Mouse (Mus musculus) layer of hippocampus, postnatal 36 days (tissue): ENCODE data around the gene Fam117b. TPM values are rescaled to one million over a fixed set of nuclear protein-coding genes. Genes with fewer than 3 reads are reported as not detected.

ENCODE experiments used
- DNase-seq, 2 experiments: peaks; one replicate each; pipeline ENCODE4 v3.0.0; 2022
- total RNA-seq, 2 experiments: library from RNA; stranded (reverse); gene quantifications; 2 replicates each; pipeline ENCODE4 v1.2.3; 2021

Fam117b gene
- total RNA-seq, result 10 to 100 TPM; 57.4 to 58.5 TPM

DNA sequence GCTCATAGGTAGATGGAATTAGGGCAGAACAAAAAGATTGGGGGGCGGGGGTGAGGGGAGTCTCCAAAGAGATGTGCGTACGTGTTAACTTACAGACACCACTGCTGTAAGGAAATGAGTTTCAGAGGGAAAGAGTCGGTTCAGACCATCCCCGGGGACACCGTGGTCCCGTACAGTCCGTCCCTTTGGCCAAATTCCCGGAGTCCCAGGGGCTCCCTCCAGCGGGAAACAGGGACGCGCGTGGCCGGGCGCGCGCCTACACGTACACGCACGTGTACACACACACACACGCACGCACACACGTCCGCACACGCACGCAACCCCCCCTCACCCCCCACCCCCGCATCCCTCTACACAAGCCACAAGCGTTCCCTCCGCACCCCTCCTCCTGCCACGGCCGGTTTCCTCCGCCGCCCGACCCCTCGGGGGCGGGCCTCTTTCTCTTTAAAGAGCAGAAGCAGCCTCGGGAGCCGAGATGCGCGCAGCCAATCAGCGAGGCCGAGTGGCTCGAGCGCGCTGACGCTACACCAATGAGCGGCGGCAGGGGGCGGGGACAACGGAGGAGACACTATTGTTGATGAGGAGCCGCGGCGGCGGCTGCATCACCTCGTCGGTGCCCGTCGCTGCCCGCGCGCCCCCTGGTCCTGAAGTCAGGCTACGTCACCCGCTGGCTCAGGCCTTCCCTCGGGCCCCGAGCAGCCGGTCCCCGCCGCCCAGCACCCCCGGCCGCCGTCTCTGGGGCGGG is at the start of gene Fam117b:
Fam117b (plus strand) TSS at position 594 of the 745 bp plus-strand sequence.
- peak; percentile 96 to 97 for DNase-seq

DNA sequence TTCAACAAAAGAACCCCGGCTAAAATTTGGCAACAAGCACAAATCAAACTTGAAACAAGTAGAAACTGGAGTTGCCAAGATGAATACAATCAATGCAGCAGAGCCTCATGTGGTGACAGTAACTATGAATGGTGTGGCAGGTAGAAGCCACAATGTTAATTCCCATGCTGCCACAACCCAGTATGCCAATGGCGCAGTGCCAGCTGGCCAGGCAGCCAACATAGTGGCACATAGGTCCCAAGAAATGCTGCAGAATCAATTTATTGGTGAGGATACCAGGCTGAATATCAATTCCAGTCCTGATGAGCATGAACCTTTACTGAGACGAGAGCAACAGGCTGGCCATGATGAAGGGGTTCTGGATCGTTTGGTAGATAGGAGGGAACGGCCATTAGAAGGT is 44.8 kb upstream of the Fam117b start:
- DNase-seq, result no peak

DNA sequence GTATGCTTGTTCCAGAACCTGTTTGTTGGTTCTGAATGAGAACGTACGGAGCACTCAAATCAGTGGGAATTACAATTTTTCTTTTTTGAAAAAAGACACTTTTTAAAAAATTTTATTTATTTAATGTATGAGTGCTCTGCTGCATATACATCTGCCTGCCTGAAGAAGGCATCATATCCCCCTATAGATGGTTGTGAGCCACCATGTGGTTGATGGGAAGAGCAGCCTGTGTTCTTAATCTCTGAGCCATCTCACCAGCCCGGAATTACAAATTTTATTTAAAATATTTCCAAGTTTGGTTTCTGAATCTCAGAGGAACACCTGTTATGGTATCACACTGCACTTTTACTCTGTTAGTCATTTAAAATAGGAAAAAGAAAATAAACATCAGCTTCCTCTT is 38.8 kb upstream of the Fam117b start:
- no peak for DNase-seq

DNA sequence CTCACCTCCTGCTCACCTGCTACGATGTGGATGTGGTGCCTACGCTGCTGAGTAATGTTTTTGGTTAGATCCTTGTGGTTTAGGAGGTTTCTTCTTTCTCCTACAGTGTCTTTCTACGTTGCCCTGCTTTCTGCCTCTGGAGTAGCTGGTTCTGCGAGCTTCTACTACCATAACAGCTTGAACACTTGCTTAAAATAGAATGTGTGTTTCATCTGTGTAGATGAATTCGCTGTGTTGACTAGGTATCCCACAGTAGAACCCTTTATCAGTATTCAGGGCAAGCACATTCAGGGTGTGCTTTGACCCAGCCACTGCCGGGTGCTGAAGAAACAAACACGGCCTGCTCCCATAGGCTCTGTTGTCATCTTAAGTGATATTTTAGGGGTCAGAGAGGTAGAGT is 34.7 kb upstream of the Fam117b start:
- no peak for DNase-seq

DNA sequence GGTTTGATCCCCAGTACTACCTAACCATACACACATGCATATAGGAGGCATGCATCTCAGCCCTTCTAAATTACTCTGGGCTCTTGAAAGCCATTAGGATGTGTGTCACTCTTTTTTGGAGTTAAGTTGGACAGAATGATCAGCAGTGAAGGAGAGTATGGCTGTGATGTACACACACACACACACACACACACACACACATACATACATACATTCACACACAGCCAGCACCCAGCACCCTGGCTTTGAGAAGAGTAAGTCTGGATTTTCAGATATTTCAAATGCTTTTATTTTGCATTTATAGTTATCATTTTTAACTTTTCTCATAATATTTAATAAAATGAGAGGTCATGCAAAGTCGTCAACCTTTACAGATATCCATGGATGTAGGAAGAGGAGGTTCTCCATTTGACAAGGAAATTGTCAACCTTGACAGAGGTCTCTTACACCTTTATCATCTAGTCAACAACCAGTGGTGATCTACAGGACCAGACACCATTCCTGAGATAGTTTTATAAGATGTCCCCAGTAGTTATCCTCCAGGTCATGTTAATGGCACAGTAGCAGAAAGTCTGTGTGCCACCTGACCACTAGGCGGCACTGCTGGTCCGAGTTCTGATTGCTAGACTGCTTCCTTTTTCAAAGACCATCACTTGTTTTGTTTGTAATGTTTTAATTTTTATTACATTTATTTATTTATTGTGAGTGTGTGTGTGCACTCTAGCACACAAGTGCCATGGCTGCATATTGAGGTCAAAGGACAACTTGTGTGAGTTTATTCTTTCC is 29.3 kb upstream of the Fam117b start:
- DNase-seq, result peak; percentile 64 to 65

DNA sequence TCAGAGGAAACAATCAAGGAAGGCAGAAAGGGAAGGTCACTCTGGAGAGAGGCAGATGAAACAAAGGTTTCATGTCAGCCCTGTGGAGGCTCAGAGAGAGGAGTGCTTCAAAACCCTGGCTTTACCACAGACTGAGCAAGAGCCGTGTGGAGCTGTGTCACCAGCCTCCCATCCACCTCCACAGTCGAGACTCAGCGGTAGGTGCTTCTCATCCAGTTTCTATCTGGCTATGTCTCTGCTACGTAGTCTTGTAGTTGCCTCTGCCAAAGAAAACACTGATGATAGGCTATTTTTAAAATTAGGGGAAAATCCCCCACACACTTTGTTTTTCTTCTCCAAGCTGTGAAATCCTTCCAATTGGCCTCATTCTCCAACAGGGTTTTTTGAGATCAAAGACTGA is 25.9 kb upstream of the Fam117b start:
- no peak for DNase-seq

DNA sequence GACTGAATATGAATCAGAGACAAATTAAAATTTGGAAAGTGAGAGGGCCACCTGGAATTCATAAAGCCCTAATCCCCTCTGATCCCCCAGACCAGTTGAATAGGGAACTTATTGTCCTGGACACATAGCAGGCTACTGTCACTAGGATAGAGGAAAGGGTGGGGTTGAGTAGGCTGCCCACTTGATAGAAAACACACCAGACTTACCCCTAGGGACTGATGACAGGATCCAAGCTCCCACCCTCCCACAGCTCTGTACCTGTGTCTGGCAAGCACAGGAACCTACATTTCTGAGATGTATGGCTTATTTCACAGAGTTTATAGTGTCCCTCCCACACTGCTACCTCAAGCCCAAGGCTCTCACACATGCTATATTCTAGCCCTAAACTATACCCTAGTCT is 24.8 kb upstream of the Fam117b start:
- no peak for DNase-seq

DNA sequence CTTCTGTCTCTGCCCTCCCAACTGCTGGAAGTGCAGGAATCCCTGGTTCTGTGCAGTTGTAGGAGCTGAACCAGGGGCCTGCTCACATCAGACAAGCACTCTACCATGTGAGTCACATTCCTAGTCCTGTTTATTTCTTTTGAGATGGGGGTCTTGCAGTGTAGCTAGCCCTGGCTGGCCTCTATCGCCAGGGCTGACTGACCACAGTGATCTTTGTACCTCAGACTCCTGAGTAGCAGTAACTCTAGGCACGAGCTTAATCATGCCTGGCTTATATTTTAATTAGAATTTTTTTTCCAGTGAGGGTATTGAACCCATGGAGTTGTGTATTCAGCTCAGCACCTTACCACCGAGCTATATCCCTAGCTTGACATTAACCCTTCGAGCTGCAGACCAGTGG is 21.6 kb upstream of the Fam117b start:
- no peak for DNase-seq

DNA sequence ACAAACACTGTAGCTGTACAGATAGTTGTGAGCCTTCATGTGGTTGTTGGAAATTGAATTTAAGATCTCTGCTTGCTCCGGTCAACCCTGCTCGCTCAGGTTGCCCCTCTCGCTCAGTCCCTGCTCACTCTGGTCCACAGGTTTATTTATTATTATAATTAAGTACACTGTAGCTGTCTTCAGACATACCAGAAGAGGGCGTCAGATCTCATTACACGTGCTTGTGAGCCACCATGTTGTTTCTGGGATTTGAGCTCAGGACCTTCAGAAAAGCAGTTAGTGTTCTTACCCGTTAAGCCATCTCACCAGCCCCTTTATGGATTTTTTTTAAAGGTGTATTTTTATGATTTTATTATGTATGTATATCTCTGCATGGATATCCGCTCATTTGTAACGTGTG is 20.0 kb upstream of the Fam117b start:
- no peak for DNase-seq

DNA sequence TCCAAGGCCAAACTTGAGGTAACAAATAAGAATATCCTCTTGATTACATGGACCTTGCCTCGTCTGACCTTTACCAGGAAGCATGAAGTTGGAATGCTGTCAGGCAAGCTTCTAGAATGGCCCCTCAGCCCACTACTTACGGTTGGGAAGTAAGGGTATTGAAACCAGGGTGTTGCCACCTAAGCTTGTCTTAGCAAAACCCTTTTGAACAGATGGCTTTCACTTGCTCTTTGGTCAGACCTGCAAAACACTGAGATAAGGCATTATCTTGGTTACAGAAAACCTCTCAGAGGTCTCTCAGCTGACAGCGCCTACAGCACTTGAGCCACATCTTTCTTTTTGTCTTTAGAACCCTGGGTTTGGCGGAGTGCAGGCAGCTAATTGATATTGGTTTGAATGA is 18.8 kb upstream of the Fam117b start:
- no peak for DNase-seq

DNA sequence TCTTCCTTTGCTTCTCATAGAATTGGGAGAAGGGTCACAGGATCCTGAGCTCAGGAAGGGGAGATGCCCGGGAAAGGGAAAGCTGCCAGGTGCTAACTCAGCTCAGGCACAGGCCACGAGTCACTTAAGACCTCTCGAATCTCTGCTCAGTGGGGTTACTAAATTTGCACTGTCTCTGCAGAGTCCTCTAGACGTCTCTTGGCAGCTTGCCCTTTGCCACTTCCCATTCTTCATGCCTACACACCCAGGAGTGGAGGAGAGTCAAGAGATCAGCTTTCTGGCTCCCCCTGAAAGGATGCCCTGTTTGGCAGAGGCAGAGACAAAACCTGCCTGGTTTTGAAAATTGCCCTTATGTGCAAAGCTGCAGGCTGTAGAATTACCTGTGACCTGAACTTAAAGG is 17.4 kb upstream of the Fam117b start:
- peak in 1 of 2 experiments; percentile 19 for DNase-seq

DNA sequence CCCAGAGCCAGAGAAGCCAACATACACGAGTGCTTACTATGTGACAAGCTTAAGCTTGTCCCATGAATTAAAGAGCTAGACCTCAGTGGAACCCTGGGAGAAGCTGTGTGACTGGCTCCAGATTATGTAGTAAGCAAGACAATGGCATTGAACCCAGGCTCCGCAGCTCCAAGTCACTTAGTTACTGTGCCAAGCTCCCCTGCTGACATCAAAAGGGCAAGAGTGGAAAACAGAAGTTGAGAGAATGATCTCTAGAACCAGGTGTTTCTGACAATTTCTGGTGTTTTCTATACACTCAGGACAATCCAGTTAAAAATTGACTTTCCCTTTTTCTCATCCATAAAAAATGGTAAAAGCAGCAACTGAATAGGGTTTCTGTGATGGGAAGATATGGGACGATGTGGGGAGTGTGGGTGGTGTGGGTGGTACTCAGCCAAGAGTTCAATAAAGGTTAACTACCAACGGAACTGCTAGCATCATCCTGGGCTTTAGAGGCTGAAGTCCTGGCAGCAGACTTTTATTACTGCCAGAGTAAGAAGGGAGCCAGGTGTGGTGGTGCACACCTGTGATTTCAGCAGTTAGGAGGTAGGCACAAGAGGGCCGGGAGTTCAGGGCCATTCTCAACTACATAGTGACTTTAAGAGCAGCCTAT is 15.5 kb upstream of the Fam117b start:
- no peak for DNase-seq

DNA sequence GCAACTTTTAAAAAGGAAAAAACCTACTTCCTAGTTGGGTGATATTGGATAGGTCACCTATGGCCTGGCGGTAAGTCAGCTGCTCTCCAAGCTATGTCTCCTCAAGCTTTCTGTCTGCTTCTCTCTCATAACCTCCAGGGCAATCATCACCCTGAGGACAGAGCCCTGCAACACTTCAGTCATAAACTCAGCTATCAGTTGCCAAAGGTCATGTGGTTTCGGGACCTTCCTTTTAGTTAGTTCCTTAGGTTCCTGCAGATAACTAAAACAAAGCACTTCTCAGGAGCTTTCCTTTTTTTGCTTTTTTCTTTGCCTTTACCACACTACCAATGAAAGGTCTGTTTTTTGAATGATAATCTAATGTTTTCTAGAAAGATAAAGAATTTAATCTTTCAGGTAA is 13.1 kb upstream of the Fam117b start:
- no peak for DNase-seq

DNA sequence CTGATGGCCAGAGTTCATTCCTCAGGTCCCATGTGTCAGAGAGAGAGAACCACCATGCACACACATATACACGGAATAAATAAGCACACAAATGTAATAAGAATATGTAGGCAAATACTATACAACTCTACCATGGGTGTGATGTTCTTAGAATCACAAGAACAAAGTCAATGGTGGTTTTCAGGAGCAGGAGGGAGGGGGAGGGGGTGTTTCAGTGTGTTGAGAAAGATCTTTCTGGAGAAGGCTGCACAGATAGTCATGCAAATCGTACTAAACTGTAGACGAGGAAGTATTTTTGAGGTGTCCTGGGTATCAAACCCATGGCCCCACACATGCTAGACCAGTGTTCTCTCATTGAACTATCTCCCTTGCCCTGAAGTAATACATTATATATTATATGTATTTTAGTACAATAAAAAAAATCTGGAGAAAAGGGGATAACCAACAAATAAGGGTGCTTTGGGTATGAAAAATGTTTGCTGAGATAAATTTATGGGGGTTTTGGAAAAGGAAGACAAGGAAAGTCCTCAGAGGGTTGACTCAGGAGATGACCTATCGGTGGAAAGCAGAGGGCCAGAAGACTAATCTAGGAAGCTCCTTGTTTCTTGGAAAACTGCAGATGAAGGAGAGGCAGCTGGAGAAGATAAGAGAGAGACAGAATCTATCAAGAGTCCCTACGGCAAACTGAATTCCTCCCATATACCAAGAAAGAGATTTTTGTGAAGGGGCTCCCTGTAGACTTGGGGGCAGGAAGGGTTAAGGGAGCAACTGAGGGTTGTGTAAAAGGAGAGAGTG is 11.5 kb upstream of the Fam117b start:
- no peak for DNase-seq

DNA sequence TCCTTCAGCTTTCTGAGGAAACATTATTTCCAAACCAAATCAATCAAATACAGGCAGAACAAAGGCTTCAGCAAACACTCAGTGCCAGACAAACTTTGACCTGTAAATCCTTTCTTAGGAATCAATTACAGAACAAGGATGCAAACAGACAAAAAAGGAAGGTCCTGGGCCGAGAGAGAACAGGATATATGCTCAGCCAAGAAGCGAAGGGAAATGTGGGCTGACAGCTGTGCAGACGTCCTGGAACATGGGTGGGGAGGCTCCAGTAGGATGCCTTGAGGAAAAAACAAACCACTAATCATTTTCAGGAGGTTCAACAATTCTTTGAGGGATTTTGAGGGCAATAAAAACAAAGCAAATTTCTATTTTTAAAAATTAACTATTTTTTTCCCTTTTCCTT is 10.2 kb upstream of the Fam117b start:
- DNase-seq, result no peak

DNA sequence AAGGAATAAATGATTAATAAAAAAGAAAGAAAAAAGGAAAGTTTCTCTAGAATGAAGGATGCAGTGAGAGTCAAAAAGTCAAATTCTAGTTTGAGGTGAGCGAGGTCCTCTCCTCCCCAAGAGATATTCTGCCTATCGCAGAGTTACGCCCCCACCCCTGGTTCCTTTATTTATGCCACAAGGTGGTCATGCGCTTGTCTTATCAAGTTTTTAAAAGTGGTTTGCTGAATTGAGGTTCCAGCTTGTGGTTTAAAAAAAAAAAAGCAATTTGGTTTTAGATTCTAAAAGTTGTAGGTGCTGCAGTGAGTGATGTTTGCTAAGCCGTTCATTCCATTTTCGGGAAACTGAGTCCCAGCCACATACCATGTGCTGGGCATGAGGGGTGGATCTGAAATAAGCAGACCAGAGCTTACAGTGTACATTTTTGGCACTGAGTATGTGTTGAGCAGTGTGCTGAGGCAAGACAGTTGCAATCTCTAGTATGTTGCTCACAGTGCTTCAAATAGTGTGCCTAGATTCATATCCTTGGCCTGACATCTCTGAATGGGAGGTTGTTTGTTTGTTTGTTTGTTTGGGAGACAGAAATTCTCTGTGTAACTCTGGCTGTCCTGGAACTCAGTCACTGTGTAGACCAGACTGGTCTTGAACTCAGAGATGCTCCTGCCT is 8.0 kb upstream of the Fam117b start:
- no peak for DNase-seq

DNA sequence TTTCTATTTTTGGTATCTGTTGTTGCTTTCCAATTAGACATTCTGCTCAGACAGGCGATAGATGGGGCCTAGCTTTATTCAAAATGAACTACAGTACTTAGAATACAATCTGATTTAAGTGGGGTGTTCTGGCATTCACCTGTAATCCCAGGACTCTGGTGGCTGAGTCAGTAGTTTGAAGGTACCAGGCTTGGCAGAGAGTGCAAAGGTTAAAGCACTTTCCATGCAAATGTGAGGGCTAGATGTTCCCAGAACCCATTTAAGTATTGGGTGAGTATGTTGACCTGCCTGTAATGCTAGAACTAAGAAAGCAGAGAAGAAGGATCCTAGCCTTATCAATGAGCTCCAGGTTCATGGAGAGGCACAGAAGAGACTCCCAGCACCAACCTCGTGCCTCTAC is 6.9 kb upstream of the Fam117b start:
- DNase-seq, result no peak

DNA sequence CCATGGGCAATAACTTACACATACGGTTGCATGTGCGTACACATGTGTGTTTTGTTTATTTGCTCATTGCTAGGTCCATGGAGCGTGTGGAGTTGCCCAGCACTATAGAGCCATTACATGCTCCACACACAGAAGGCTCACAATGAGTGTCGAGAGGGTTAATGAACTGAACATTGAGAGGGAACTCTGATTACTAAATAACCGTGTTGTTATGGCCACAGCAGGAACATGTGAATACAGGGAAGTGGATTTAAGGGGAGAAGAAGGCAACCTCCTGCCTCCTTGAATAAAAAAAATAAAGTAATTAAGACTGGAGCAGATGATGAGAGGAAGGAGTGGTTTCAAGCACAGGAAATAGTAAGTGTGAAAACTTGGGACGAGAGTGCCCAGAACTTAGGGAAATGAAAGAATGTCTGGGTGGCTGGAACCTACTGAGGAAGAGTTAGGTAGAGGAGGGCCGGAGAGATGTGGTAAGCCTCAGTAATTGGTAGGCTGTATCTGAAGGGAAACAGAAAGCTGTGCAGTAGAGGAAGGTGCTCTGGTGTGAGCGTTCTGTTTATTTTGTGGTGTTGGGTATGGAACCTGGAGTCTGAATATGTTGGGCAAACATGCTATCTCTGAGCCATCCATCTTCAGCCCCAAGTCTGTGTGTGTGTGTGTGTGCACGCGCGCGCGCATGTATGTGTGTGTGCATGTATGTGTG is 5.8 kb upstream of the Fam117b start:
- DNase-seq, result no peak

DNA sequence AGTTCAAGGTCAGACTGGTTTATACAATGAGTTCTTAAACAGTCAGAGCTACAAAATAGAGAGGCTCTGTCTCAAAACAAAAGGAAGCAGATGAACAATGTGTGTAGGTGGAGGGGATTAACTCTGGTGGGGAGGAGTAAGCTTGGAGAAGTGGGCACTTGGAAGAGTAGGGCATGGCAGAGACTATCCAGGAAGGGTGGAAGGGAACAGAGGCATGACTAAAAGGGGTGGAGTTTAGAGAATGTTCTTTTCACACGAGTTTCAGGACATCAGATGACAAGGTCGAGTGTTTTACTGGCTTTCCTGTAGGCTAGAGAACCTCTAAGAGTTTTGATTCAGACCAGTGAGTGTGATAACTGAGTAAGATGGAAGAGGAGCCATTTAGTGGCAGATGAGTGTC is 5.1 kb upstream of the Fam117b start:
- no peak for DNase-seq

DNA sequence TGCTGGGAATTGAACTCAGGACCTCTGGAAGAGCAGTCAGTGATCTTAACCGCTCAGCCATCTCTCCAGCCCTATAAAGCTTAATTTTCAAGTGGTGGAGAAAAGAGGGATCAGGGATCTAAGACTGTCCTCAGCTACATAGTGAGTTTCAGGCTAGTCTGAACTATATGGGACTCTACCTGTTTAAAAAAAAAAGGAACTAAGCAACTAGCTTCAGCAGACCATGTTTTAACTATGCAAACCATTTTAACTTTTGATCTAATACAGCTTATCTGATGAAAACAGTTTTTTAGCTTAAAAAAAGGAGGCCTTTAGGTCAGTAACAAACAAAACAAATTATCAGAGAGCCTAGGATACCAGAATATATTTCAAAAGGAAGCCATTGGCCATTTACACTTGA is 1.9 kb upstream of the Fam117b start:
- DNase-seq, result no peak

DNA sequence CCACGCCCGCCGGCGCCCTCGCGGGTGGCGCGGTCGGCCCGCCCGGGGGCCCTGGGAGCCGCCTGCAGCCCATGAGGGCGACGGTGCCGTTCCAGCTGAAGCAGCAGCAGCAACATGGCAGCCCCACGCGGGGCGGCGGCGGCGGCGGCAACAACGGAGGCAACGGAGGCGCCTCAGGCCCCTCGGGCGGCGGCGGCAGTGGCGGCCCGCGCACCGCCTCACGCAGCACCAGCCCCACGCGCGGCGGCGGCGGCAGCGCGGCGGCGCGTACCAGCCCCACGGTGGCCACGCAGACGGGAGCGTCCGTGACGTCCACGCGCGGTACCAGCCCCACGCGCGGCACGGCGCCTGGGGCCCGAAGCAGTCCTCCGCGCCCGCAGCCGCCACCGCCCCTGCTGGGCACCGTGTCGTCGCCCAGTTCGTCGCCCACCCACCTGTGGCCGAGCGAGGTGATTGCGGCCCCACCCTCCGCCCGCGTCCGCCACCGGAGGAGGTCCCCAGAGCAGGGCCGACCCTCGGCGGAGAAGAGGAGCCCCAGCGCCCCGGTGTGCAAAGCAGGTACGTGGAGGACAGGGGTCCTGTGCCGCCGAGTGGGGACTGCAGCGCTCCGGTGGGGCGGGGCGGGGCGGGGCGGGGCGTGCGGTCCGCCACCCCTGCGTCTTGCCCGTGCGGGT is 526 bp downstream of the Fam117b start:
- DNase-seq, result peak; percentile 67 to 73
